Mouse (Mus musculus) MEL (cell line): Measurements from ENCODE around the gene Srprb. TPM values are rescaled to one million over a fixed set of nuclear protein-coding genes. Genes with fewer than 3 reads are reported as not detected.

Source experiments
- DNase-seq: peaks from one replicate; pipeline ENCODE4 v3.0.0; 2011; ENCODE audit warnings: low read depth, low spot score
- H3K27ac ChIP-seq: 2 replicates; pipeline ENCODE4 v1.5.1; 2012; ENCODE audit warnings: low read depth, mild to moderate bottlenecking, control low read depth, low read length, moderate library complexity; ENCODE audit not compliant: control insufficient read depth
- H3K27me3 ChIP-seq, 2 experiments: fragments of 150-350 bp in 1 of 2; sonication (generic) in 1 of 2; 2 replicates each; pipeline ENCODE4 v1.6.1; 2012; ENCODE audit warnings: low read length in 2 of 2, mild to moderate bottlenecking in 2 of 2, improper control_type of control experiment in 1 of 2, moderate library complexity in 1 of 2; ENCODE audit not compliant: insufficient read depth in 2 of 2, control insufficient read depth in 1 of 2
- H3K36me3 ChIP-seq, 2 experiments: 2 replicates each; pipeline ENCODE4 v1.6.1; 2012 to 2014; ENCODE audit warnings: low read length in 2 of 2, improper control_type of control experiment in 1 of 2, inconsistent platforms in 1 of 2, mild to moderate bottlenecking in 1 of 2; ENCODE audit not compliant: insufficient read depth in 2 of 2, control insufficient read depth in 1 of 2
- H3K4me1 ChIP-seq, 2 experiments: fragments of 150-350 bp in 1 of 2; sonication (generic) in 1 of 2; 2 replicates each; pipeline ENCODE4 v1.6.1; 2012; ENCODE audit warnings: low read length in 2 of 2, improper control_type of control experiment in 1 of 2, mild to moderate bottlenecking in 1 of 2; ENCODE audit not compliant: insufficient read depth in 2 of 2, control insufficient read depth in 1 of 2
- H3K4me3 ChIP-seq, 2 experiments: fragments of 150-350 bp in 1 of 2; sonication (generic) in 1 of 2; 2 replicates each; pipeline ENCODE4 v1.5.1; 2012; ENCODE audit warnings: low read depth in 2 of 2, low read length in 2 of 2, mild to moderate bottlenecking in 2 of 2, moderate library complexity in 2 of 2, control low read depth in 1 of 2, improper control_type of control experiment in 1 of 2; ENCODE audit not compliant: control insufficient read depth in 1 of 2, insufficient read depth in 1 of 2
- H3K79me2 ChIP-seq: 2 replicates; pipeline ENCODE4 v1.6.1; 2012; ENCODE audit warnings: mild to moderate bottlenecking, low read length, moderate library complexity; ENCODE audit not compliant: control insufficient read depth, poor library complexity, insufficient read depth
- H3K9ac ChIP-seq: 2 replicates; pipeline ENCODE4 v1.6.1; 2012; ENCODE audit warnings: low read depth, mild to moderate bottlenecking, control low read depth, low read length, moderate library complexity; ENCODE audit not compliant: control insufficient read depth, poor library complexity, severe bottlenecking
- H3K9me3 ChIP-seq: fragments of 150-350 bp; sonication (generic); replicated peaks from 2 replicates; pipeline ENCODE4 v1.6.1; 2012; ENCODE audit warnings: mild to moderate bottlenecking, low read length, improper control_type of control experiment, moderate library complexity; ENCODE audit not compliant: insufficient read depth
- CHD1 ChIP-seq: IDR thresholded peaks from 2 replicates; pipeline ENCODE4 v1.6.1; 2012; ENCODE audit warnings: low read depth, mild to moderate bottlenecking, inconsistent platforms, low read length, improper control_type of control experiment
- CTCF ChIP-seq, 3 experiments: IDR thresholded peaks in 2 of 3; conservative IDR thresholded peaks in 1 of 3; 2 replicates each; pipeline ENCODE4 v1.5.1; 2011 to 2012; ENCODE audit warnings: low read length in 3 of 3, low read depth in 2 of 3, mild to moderate bottlenecking in 2 of 3, improper control_type of control experiment in 1 of 3, inconsistent platforms in 1 of 3, mixed read lengths in 1 of 3, moderate library complexity in 1 of 3; ENCODE audit not compliant: control insufficient read depth in 1 of 3, insufficient read depth in 1 of 3, poor library complexity in 1 of 3, severe bottlenecking in 1 of 3
- EP300 ChIP-seq, 2 experiments: IDR thresholded peaks; 2 replicates each; pipeline ENCODE4 v1.6.1; 2011; ENCODE audit warnings: improper control_type of control experiment in 2 of 2, low read length in 2 of 2, low read depth in 1 of 2, mild to moderate bottlenecking in 1 of 2
- ETS1 ChIP-seq: IDR thresholded peaks from 2 replicates; pipeline ENCODE4 v1.6.1; 2012; ENCODE audit warnings: low read depth, mild to moderate bottlenecking, inconsistent platforms, low read length, improper control_type of control experiment, moderate library complexity
- GABPA ChIP-seq: IDR thresholded peaks from 2 replicates; pipeline ENCODE4 v1.6.1; 2012; ENCODE audit warnings: low read depth, mild to moderate bottlenecking, inconsistent platforms, low read length, improper control_type of control experiment, moderate library complexity
- GATA1 ChIP-seq: IDR thresholded peaks from 2 replicates; pipeline ENCODE4 v1.6.1; 2011; ENCODE audit warnings: low read depth, low read length, improper control_type of control experiment
- MAFK ChIP-seq: IDR thresholded peaks from 2 replicates; pipeline ENCODE4 v1.6.1; 2011; ENCODE audit warnings: low read depth, mild to moderate bottlenecking, low read length, improper control_type of control experiment, borderline replicate concordance
- MAX ChIP-seq: IDR thresholded peaks from 2 replicates; pipeline ENCODE4 v1.6.1; 2011; ENCODE audit warnings: low read length, improper control_type of control experiment
- MAZ ChIP-seq: IDR thresholded peaks from 2 replicates; pipeline ENCODE4 v1.6.1; 2012; ENCODE audit warnings: low read depth, mild to moderate bottlenecking, inconsistent platforms, low read length, improper control_type of control experiment
- MYB ChIP-seq: IDR thresholded peaks from 2 replicates; pipeline ENCODE4 v1.6.1; 2011; ENCODE audit warnings: mild to moderate bottlenecking, low read depth, low read length, improper control_type of control experiment
- MYC ChIP-seq: IDR thresholded peaks from 2 replicates; pipeline ENCODE4 v1.6.1; 2011; ENCODE audit warnings: low read depth, mild to moderate bottlenecking, low read length, improper control_type of control experiment, moderate library complexity
- NRF1 ChIP-seq: IDR thresholded peaks from 2 replicates; pipeline ENCODE4 v1.6.1; 2014; ENCODE audit warnings: low read depth, mild to moderate bottlenecking, inconsistent platforms, low read length, improper control_type of control experiment, moderate library complexity; ENCODE audit not compliant: poor library complexity, insufficient read depth, severe bottlenecking
- POLR2A ChIP-seq, 2 experiments: IDR thresholded peaks; 2 replicates each; pipeline ENCODE4 v1.6.1; 2011 to 2012; ENCODE audit warnings: low read length in 2 of 2, mild to moderate bottlenecking in 2 of 2, control low read depth in 1 of 2, improper control_type of control experiment in 1 of 2, low read depth in 1 of 2, moderate library complexity in 1 of 2; ENCODE audit not compliant: control insufficient read depth in 1 of 2, insufficient read depth in 1 of 2, poor library complexity in 1 of 2
- POLR2AphosphoS5 ChIP-seq: IDR thresholded peaks from 2 replicates; pipeline ENCODE4 v1.6.1; 2012; ENCODE audit warnings: low read depth, borderline replicate concordance, mild to moderate bottlenecking, inconsistent platforms, low read length, moderate library complexity, mixed read lengths
- RAD21 ChIP-seq: IDR thresholded peaks from 2 replicates; pipeline ENCODE4 v1.6.1; 2011; ENCODE audit warnings: mild to moderate bottlenecking, low read depth, low read length, improper control_type of control experiment
- RCOR1 ChIP-seq: IDR thresholded peaks from 2 replicates; pipeline ENCODE4 v1.6.1; 2012; ENCODE audit warnings: low read depth, mild to moderate bottlenecking, inconsistent platforms, low read length, improper control_type of control experiment
- SIN3A ChIP-seq: IDR thresholded peaks from 2 replicates; pipeline ENCODE4 v1.6.1; 2012; ENCODE audit warnings: low read length, improper control_type of control experiment, inconsistent platforms
- SMC3 ChIP-seq: IDR thresholded peaks from 2 replicates; pipeline ENCODE4 v1.6.1; 2011; ENCODE audit warnings: low read depth, low read length, improper control_type of control experiment
- TAL1 ChIP-seq: IDR thresholded peaks from 2 replicates; pipeline ENCODE4 v1.6.1; 2012; ENCODE audit warnings: mild to moderate bottlenecking, inconsistent platforms, low read length, moderate library complexity, mixed read lengths
- TBP ChIP-seq: IDR thresholded peaks from 2 replicates; pipeline ENCODE4 v1.8.0; 2011; ENCODE audit warnings: low read depth, low read length, improper control_type of control experiment
- UBTF ChIP-seq: IDR thresholded peaks from 2 replicates; pipeline ENCODE4 v1.6.1; 2012; ENCODE audit warnings: low read depth, mild to moderate bottlenecking, inconsistent platforms, low read length, improper control_type of control experiment, moderate library complexity, borderline replicate concordance; ENCODE audit not compliant: insufficient read depth
- USF2 ChIP-seq, 2 experiments: IDR thresholded peaks; 2 replicates each; pipeline ENCODE4 v1.6.1; 2011 to 2012; ENCODE audit warnings: improper control_type of control experiment in 2 of 2, low read length in 2 of 2, borderline replicate concordance in 1 of 2, inconsistent platforms in 1 of 2, low read depth in 1 of 2, mild to moderate bottlenecking in 1 of 2; ENCODE audit not compliant: insufficient read depth in 1 of 2
- polyA plus RNA-seq, 2 experiments: library from polyadenylated mRNA; stranded (reverse) in 1 of 2; unstranded in 1 of 2; fragments of >175 nt in 1 of 2; fragments of >200 nt in 1 of 2; gene quantifications; 2 replicates each; pipeline versions ENCODE4 v1.2.1 to v1.2.4; 2012; ENCODE audit warnings: low replicate concordance in 2 of 2, low read depth in 1 of 2; ENCODE audit not compliant: insufficient read length in 2 of 2, insufficient read depth in 1 of 2, missing spikeins in 1 of 2
- total RNA-seq: library from RNA; depleted of rRNA; stranded (reverse); fragments of 300-350 nt; gene quantifications from 2 replicates; pipeline ENCODE4 v1.2.3, GENCODE M21; 2012

The Srprb gene
- total and polyA plus RNA-seq, 3 experiments, result 71.5 to 85.0 TPM; not detected in 1

- TF ChIP-seq MYB (no peak), POLR2A (IDR thresholded peaks at IDR 0.05; ENCODE audit: control insufficient read depth in 1 of 2, insufficient read depth in 1 of 2, low read depth in 1 of 2, low read length in 2 of 2, poor library complexity in 1 of 2) (no peak), GABPA (no peak), MYC (no peak), RCOR1 (no peak), RAD21 (no peak), GATA1 (no peak), MAZ (no peak), CTCF (IDR thresholded peaks at IDR 0.05 in 2 of 3, conservative IDR thresholded peaks at IDR 0.05 in 1 of 3; ENCODE audit: control insufficient read depth in 1 of 3, insufficient read depth in 1 of 3, low read depth in 2 of 3, low read length in 3 of 3, poor library complexity in 1 of 3, severe bottlenecking in 1 of 3) (no peak), TAL1 (no peak), CHD1 (no peak), MAFK (no peak), MAX (no peak), USF2 (IDR thresholded peaks at IDR 0.05; ENCODE audit: borderline replicate concordance in 1 of 2, insufficient read depth in 1 of 2, low read depth in 1 of 2, low read length in 2 of 2) (no peak), SIN3A (no peak), NRF1 (no peak), TBP (no peak), ETS1 (no peak)
- Histone ChIP-seq H3K9ac (no peak overlapping the region), H3K27me3 (no peaks in the 10 kb centered on the region), H3K4me1 (peaks cover 0 to 5% of the 10 kb centered on the region in 2 experiments; a peak in 1 of 4 replicates), H3K36me3 (no peaks in the 10 kb centered on the region; a peak in 1 of 4 replicates), H3K79me2 (no peaks in the 10 kb centered on the region), H3K27ac (no peak overlapping the region), H3K9me3 (no peaks in the 10 kb centered on the region), H3K4me3 (no peak overlapping the region)
- DNase-seq, result no peak
These were observed 26.2 kb downstream of the Srprb start for GRCm38 (mm10) chr9:103175692-103176091.

GRCm38 (mm10) chr9:103174771-103175519 is 27.0 kb downstream of the Srprb start:
- H3K4me1 ChIP-seq, result no peaks in the 10 kb centered on the region
- H3K79me2 ChIP-seq, result no peaks in the 10 kb centered on the region
- H3K36me3 ChIP-seq, result no peaks in the 10 kb centered on the region; a peak in 1 of 4 replicates
- no peaks in the 10 kb centered on the region for H3K9me3 ChIP-seq
- no peak overlapping the region for H3K9ac ChIP-seq
- TF ChIP-seq POLR2AphosphoS5 (no peak), GABPA (no peak), UBTF (no peak), NRF1 (no peak), CTCF (IDR thresholded peaks at IDR 0.05 in 2 of 3, conservative IDR thresholded peaks at IDR 0.05 in 1 of 3; ENCODE audit: control insufficient read depth in 1 of 3, insufficient read depth in 1 of 3, low read depth in 2 of 3, low read length in 3 of 3, poor library complexity in 1 of 3, severe bottlenecking in 1 of 3) (peak; percentile 24 to 43 (median 33); a peak in 4 of 6 replicates), SMC3 (peak; percentile 24), EP300 (IDR thresholded peaks at IDR 0.05; ENCODE audit: low read depth in 1 of 2, low read length in 2 of 2) (no peak), MYB (no peak), POLR2A (IDR thresholded peaks at IDR 0.05; ENCODE audit: control insufficient read depth in 1 of 2, insufficient read depth in 1 of 2, low read depth in 1 of 2, low read length in 2 of 2, poor library complexity in 1 of 2) (no peak), CHD1 (no peak)
- H3K27ac ChIP-seq, result no peak overlapping the region
- no peak for DNase-seq
- no peaks in the 10 kb centered on the region for H3K27me3 ChIP-seq
- H3K4me3 ChIP-seq, result no peak overlapping the region
